Mouse (Mus musculus) G1E-ER4 (cell line): ENCODE data around the gene Zfp385a. TPM values are rescaled to one million over a fixed set of nuclear protein-coding genes. Genes with fewer than 3 reads are reported as not detected.

Experiments
- GATA1 ChIP-seq: IDR thresholded peaks from one replicate; pipeline ENCODE4 v1.8.0; 2012; ENCODE audit warnings: low read length, inconsistent platforms
- polyA plus RNA-seq: library from polyadenylated mRNA; stranded (reverse); fragments of >175 nt; gene quantifications from 2 replicates; pipeline ENCODE4 v1.2.3, GENCODE M21; 2012

Gene Zfp385a
- polyA plus RNA-seq, 1 experiment, result 673 TPM

- no peak for TF ChIP-seq GATA1
Observed at GRCm38 (mm10) chr15:103353511-103354256, 13.8 kb upstream of the Zfp385a start.

DNA sequence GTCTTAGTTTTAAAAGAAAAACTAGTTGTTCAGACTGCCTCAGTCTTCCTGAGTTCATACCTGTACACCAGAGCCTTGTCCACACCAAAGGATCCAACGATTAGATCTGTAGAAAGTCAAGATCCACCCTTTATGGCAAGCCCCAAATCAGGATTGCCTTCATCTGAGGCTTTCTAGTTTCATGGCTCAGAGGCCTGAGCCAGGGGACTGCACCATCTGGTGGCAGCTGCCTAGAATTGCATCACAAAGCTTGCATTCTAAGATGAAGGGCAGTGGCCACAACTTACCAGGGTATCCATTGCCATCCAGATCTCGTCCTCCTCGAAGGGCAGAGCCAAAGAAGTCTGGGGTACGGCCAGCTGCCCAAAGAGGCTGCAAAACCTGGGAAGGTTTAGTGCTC lies 13.0 kb upstream of the Zfp385a start:
- TF ChIP-seq GATA1, result no peak

GRCm38 (mm10) chr15:103347275-103347684 lies 7.4 kb upstream of the Zfp385a start:
- no peak for TF ChIP-seq GATA1

DNA sequence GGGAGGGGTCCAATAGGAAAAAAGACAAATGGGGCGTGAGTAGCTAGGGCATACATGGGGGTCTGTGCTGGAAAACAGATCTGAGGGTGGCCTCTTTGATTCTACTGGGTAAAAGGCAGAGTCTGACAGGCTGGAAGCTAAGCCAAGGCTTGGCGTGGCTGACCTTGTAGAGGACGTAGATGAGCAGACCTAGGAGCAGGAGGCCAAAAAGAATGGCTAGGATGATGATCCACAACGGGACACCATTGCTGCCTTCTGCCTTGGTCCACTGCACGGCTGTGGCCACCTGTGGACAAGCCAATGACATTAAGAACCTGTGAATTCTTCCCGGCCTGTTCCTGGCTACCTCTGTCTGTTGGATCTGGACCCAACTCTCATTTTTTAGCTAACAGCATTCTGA lies 5.9 kb upstream of the Zfp385a start:
- no peak for TF ChIP-seq GATA1

DNA sequence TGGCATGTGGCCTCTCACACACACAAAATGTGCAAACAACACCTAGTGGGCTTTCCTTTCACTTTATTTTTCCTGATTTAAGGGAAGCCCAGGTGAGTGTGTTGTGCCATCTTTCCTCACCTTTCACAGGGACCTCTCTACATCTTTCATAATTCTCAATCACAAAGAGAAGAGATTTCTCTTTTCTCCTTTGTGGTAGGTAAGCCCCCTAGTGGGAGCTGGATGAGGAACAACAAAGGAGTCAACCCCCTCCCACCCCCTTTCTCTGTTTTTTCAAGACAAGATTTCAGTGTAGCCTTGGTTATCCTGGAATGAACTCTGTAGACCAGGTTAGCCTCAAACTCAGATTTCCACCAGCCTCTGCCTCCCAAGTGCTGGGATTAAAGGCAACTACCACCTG lies 3.7 kb upstream of the Zfp385a start:
- no peak for TF ChIP-seq GATA1

- TF ChIP-seq GATA1, result no peak
Observed at GRCm38 (mm10) chr15:103343008-103343407, 3.1 kb upstream of the Zfp385a start.

- TF ChIP-seq GATA1, result no peak
Observed at GRCm38 (mm10) chr15:103342415-103342814, 2.5 kb upstream of the Zfp385a start.

GRCm38 (mm10) chr15:103341547-103341946 lies 1.7 kb upstream of the Zfp385a start:
- TF ChIP-seq GATA1, result no peak

GRCm38 (mm10) chr15:103340786-103341185 lies 893 bp upstream of the Zfp385a start:
- no peak for TF ChIP-seq GATA1

DNA sequence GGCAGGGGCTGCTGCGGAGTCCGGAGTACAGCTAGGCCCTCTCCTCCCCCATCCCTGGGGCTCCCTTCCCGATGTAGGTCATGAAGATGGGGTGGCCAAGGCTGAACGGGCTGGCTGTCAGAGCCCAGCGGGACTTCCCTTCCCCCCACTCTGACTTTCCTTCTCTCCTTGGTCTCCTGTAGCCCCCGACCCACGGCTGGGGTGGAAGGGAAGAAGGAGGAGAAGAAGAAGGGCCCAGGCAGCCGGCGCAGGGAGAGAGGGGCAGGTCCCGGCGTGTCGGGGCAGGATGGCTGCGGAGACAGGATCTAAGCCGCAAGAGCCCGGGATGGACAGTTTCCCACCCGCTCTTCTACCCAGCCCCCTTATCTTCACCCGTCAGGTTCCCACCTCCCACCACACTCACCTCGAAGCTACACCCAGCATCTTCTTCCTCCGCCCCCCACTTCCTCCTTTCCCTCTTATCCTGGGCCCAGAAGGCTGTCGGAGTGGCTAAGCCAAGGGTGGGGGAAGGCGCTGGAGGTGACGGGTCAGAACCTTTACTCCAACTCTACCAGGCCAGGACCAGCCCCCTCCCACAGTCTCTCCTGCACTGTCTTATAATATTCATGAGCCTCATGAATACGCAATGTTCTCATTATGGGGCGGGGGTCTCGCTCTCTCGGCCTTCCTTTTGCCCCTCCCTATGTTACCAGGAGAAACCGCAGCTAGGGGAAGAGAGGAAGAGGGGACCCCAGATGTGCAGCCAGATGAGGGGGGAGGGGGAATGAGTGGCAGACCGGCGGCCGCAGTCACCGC lies 530 bp downstream of the Zfp385a start:
- TF ChIP-seq GATA1, result peak; percentile 76

DNA sequence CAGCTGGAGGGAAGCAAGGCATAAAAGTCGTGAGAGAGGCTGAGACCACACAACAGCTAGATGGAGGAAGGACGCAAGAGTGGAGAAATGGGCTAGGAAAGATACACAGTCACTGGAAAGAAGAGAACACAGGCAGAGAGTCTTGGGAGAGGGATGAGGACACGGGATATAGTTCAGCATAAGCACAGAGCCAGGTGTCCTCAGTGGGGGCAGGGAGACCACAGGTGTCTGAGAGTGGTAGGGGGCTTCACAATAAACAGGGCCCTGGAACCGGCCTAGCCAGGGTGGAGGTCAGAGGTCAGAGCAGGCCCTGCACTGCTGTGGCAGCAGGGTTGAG lies 1.1 kb downstream of the Zfp385a start:
- TF ChIP-seq GATA1, result no peak

DNA sequence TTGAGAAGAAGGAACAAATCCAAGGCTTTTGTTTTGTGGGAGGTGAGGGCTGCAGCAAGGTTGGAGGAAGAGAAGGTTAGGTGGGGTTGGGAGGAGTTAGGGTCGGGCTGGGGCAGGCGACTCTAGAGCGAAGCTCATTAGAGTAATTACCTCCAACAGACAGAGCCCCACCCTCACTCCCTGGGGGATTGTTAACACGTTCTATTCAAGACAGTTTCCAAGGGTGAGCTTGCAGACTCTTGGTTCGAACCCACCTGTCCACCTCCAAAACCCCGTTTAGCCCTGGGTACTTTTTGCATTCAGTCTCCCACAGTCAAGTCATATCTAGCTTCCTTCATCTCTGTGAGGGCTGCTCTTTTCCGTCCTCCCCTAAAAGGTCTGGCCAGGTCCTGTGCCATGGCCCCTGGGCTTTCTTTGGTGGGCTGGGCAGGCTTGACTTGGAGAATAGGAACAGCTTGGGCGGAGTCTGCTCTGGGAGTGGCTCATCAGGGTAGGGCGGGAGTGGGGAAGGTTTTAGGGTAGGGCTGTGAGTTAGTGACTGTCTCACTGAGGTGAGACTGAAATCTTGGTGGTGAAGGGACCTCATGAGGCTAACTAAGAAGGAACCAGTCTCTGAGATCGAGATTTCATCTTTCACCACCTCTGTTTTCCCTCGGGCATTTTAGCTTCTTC lies 2.8 kb downstream of the Zfp385a start:
- no peak for TF ChIP-seq GATA1

- no peak for TF ChIP-seq GATA1
Observed at GRCm38 (mm10) chr15:103335488-103336235, 4.2 kb downstream of the Zfp385a start.

GRCm38 (mm10) chr15:103335040-103335439 lies 4.9 kb downstream of the Zfp385a start:
- TF ChIP-seq GATA1, result no peak

GRCm38 (mm10) chr15:103334194-103334593 lies 5.7 kb downstream of the Zfp385a start:
- no peak for TF ChIP-seq GATA1

DNA sequence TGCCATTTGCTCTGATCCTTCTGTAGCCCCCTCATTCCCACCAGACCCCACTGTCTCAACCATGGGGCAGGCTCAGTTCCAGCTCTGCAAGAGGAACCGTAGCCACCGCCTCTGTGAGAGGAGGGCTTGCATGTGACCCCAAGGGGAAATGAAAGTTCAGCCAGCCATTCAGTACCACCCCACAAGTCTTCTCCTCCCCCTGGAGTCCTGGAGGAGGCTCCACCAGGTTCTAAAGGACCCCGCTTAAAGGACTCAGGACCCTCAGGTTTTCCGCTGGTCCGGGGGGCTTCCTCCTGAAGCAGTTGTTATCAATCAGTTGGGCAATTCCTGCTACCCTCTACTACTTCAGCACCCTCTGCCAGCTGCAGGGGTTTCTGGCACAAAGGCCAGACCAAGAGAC lies 6.2 kb downstream of the Zfp385a start:
- TF ChIP-seq GATA1, result no peak
